Mouse (Mus musculus) forebrain, embryonic 10.5 days (tissue): ENCODE results near the gene Fbl. TPM values are rescaled to one million over a fixed set of nuclear protein-coding genes. Genes with fewer than 3 reads are reported as not detected.
"Not testable (repeated sequence)": the region's sequence is repeated elsewhere in the genome, so short reads cannot be mapped to it uniquely, and the experiment has no call there.

Experiments
- DNase-seq: peaks from one replicate; pipeline ENCODE4 v3.0.0-alpha.2; 2017; ENCODE audit warnings: low spot score; ENCODE audit errors: extremely low spot score
- H3K27ac ChIP-seq: fragments of 300-500 bp; sonication (generic); 2 replicates; pipeline ENCODE4 v1.5.1; 2016; ENCODE audit warnings: mild to moderate bottlenecking
- H3K27me3 ChIP-seq: fragments of 300-500 bp; sonication (generic); 2 replicates; pipeline ENCODE4 v1.6.1; 2016; ENCODE audit warnings: mild to moderate bottlenecking; ENCODE audit not compliant: poor library complexity, severe bottlenecking
- H3K36me3 ChIP-seq: fragments of 300-500 bp; sonication (generic); replicated peaks from 2 replicates; pipeline ENCODE4 v1.6.1; 2016; ENCODE audit warnings: mild to moderate bottlenecking, moderate library complexity
- H3K4me1 ChIP-seq: fragments of 300-500 bp; sonication (generic); 2 replicates; pipeline ENCODE4 v1.6.1; 2016
- H3K4me3 ChIP-seq: fragments of 300-500 bp; sonication (generic); 2 replicates; pipeline ENCODE4 v1.5.1; 2016; ENCODE audit warnings: mild to moderate bottlenecking, moderate library complexity
- H3K9me3 ChIP-seq: fragments of 300-500 bp; sonication (generic); 2 replicates; pipeline ENCODE4 v1.6.1; 2016; ENCODE audit warnings: mild to moderate bottlenecking, moderate library complexity
- WGBS: fragments of 180-500 bp; shearing (Covaris S2); methylation state at CpG from one replicate; pipeline ENCODE4 v1.1.7; 2016; 5-methylcytosine and 5-hydroxymethylcytosine counted together
- polyA plus RNA-seq: library from polyadenylated mRNA; unstranded; fragments of >200 nt; fragmentation: Nextera tagmentation; extraction: Ambion mirVana; gene quantifications from 2 replicates; pipeline ENCODE4 v1.2.1, GENCODE M21; 2016

Gene Fbl
- polyA plus RNA-seq, 1 experiment from 2014 or later: 180 TPM

GRCm38 (mm10) chr7:28203207-28204108, 33.9 kb downstream of the Fbl start:
- Histone ChIP-seq H3K4me1 (peaks cover 1% of the 10 kb centered on the region; the same call in 1 of the 2 replicates), H3K4me3 (no peak overlapping the region), H3K27me3 (no peaks in the 10 kb centered on the region), H3K36me3 (peaks cover 5% of the 10 kb centered on the region; the same call in 1 of the 2 replicates), H3K27ac (no peak overlapping the region), H3K9me3 (peaks cover 6% of the 10 kb centered on the region; the same call in 1 of the 2 replicates)
- WGBS: 66% methylated on average over 19 of the region's 19 CpGs
- DNase-seq: no peak

GRCm38 (mm10) chr7:28206044-28206600, 36.6 kb downstream of the Fbl start:
- DNase-seq: no peak
- no peak overlapping the region for H3K27ac ChIP-seq
- H3K27me3 ChIP-seq: no peaks in the 10 kb centered on the region
- WGBS: 76% methylated on average over 4 of the region's 4 CpGs
- H3K36me3 ChIP-seq: no peaks in the 10 kb centered on the region
- peaks cover 6% of the 10 kb centered on the region; the same call in 1 of the 2 replicates for H3K9me3 ChIP-seq
- H3K4me1 ChIP-seq: peaks cover 10% of the 10 kb centered on the region; the same call in 1 of the 2 replicates
- H3K4me3 ChIP-seq: no peak overlapping the region

- DNase-seq: no peak
- Histone ChIP-seq H3K4me1 (peaks cover 10% of the 10 kb centered on the region; the same call in 1 of the 2 replicates), H3K27ac (peak overlapping the region; percentile 75), H3K9me3 (peaks cover 3% of the 10 kb centered on the region; the same call in 1 of the 2 replicates), H3K27me3 (no peaks in the 10 kb centered on the region), H3K4me3 (peak overlapping the region; percentile 44), H3K36me3 (no peaks in the 10 kb centered on the region)
- 52% methylated on average over 12 of the region's 12 CpGs for WGBS
These were observed 39.0 kb downstream of the Fbl start for GRCm38 (mm10) chr7:28208396-28208987.

- H3K27me3 ChIP-seq: no peaks in the 10 kb centered on the region
- peak overlapping the region; percentile 44 for H3K4me3 ChIP-seq
- no peaks in the 10 kb centered on the region for H3K36me3 ChIP-seq
- 59% methylated on average over 19 of the region's 19 CpGs for WGBS
- DNase-seq: peak; percentile 49
- H3K9me3 ChIP-seq: no peaks in the 10 kb centered on the region
- peak overlapping the region; percentile 75 for H3K27ac ChIP-seq
- H3K4me1 ChIP-seq: peaks cover 10% of the 10 kb centered on the region; the same call in 1 of the 2 replicates
These were observed 39.5 kb downstream of the Fbl start for GRCm38 (mm10) chr7:28208988-28209508.

- Histone ChIP-seq H3K36me3 (no peaks in the 10 kb centered on the region), H3K27ac (no peak overlapping the region), H3K4me3 (no peak overlapping the region), H3K27me3 (no peaks in the 10 kb centered on the region), H3K4me1 (peaks cover 10% of the 10 kb centered on the region; the same call in 1 of the 2 replicates), H3K9me3 (no peaks in the 10 kb centered on the region)
- no peak for DNase-seq
- 51% methylated on average over 5 of the region's 5 CpGs for WGBS
These were observed 41.2 kb downstream of the Fbl start for GRCm38 (mm10) chr7:28210731-28211130.

GRCm38 (mm10) chr7:28214142-28214541, 44.6 kb downstream of the Fbl start:
- 39% methylated on average over 10 of the region's 10 CpGs for WGBS
- H3K4me3 ChIP-seq: no peak overlapping the region
- H3K36me3 ChIP-seq: no peaks in the 10 kb centered on the region
- no peak overlapping the region for H3K27ac ChIP-seq
- peaks cover 9% of the 10 kb centered on the region for H3K9me3 ChIP-seq
- H3K27me3 ChIP-seq: no peaks in the 10 kb centered on the region
- 0 out of 2 replicates have a peak, but pooled peaks cover 1% of the 10 kb centered on the region for H3K4me1 ChIP-seq
- no peak for DNase-seq

- not testable (repeated sequence) for H3K27me3 ChIP-seq, H3K27ac ChIP-seq, H3K4me1 ChIP-seq, DNase-seq, H3K4me3 ChIP-seq, H3K36me3 ChIP-seq
- peaks cover 16% of the 10 kb centered on the region for H3K9me3 ChIP-seq
- WGBS: 91% methylated on average over 2 of the region's 2 CpGs
These were observed 46.4 kb downstream of the Fbl start for GRCm38 (mm10) chr7:28215950-28216349.

- not testable (repeated sequence) for H3K27me3 ChIP-seq, H3K27ac ChIP-seq, DNase-seq, H3K36me3 ChIP-seq, H3K4me3 ChIP-seq, H3K4me1 ChIP-seq
- WGBS: 94% methylated on average over 13 of the region's 13 CpGs
- H3K9me3 ChIP-seq: peaks cover 19% of the 10 kb centered on the region
These were observed 48.3 kb downstream of the Fbl start for GRCm38 (mm10) chr7:28217811-28218210.

- not testable (repeated sequence) for H3K27ac ChIP-seq, H3K4me3 ChIP-seq, H3K36me3 ChIP-seq, H3K27me3 ChIP-seq, H3K4me1 ChIP-seq, DNase-seq
- peaks cover 19% of the 10 kb centered on the region for H3K9me3 ChIP-seq
- WGBS: 93% methylated on average over 20 of the region's 20 CpGs
These were observed 49.6 kb downstream of the Fbl start for GRCm38 (mm10) chr7:28218951-28219740.

- not testable (repeated sequence) for H3K4me3 ChIP-seq, H3K36me3 ChIP-seq, H3K27me3 ChIP-seq, DNase-seq, H3K4me1 ChIP-seq, H3K27ac ChIP-seq
- peaks cover 28% of the 10 kb centered on the region for H3K9me3 ChIP-seq
- WGBS: 89% methylated on average over 4 of the region's 4 CpGs
These were observed 57.3 kb downstream of the Fbl start for GRCm38 (mm10) chr7:28226836-28227235.

- not testable (repeated sequence) for H3K36me3 ChIP-seq, H3K27me3 ChIP-seq, DNase-seq, H3K4me3 ChIP-seq, H3K4me1 ChIP-seq, H3K27ac ChIP-seq
- H3K9me3 ChIP-seq: peaks cover 26% of the 10 kb centered on the region
- 88% methylated on average over 4 of the region's 4 CpGs for WGBS
These were observed 57.9 kb downstream of the Fbl start for GRCm38 (mm10) chr7:28227421-28227820.
